8 mouse cellular contexts compared by ENCODE assay signal in the genomic region with DNA sequence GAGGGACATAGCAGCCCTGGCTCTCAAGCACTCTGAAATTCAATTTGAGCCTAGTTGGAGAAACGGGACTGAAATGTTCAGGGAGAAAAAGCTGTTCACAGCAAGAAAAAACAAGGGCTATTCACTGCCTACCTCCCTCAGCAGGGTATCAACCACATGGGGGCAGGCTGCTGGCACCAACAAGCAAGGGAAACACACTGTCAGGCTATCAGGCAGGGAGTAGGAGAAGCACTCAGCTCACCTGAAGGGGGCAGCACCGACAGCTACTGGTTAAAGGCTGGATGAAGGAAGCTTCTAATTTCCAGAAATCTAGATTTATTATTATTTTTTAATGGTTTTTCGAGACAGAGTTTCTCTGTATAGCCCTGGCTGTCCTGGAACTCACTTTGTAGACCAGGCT.
DNase-seq lines count a peak whose midpoint lies in the region; ATAC-seq lines count a peak whose summit lies in the region.
"Had no signal": no experiment of that assay in that cellular context is flagged by ENCODE, and none has a peak within 500 bp of the region (broad histone marks: within the 10 kb centered on the region; RNA-seq: fewer than 3 reads in every experiment).

No protein-coding gene starts in this region.

- no peak overlapping the region for H3K4me3 ChIP-seq in liver, embryonic 11.5 days (ENCODE audit: low read depth, low read length)
- H3K4me3 ChIP-seq: limb, embryonic 15.5 days had no signal

- intact Hi-C loops in heart, postnatal 36 days (cut with DNase I): no loop called here

- DNase-seq in liver: peak; percentile 38
- no peak for DNase-seq in liver, embryonic 11.5 days (ENCODE audit: low spot score)
- peak; percentile 89 for DNase-seq in ZHBTc4 (ENCODE audit: low read depth, low spot score)
- DNase-seq in cerebellum, adult 18-20 months: peak; percentile 62 to 65
- DNase-seq in heart, postnatal 36 days: peak; percentile 61 to 66
- DNase-seq in urinary bladder, postnatal 4 days (ENCODE audit: low spot score in 2 of 2): no peak

- H3K27me3 ChIP-seq in liver, embryonic 11.5 days (replicated peaks; ENCODE audit: control insufficient read depth, insufficient read depth, low read length): no peaks in the 10 kb centered on the region
- H3K27me3 ChIP-seq: limb, embryonic 15.5 days had no signal

- WGBS in liver, embryonic 11.5 days: 53% methylated on average over 3 of the region's 3 CpGs

- H3K27ac ChIP-seq in liver, embryonic 11.5 days (ENCODE audit: low read depth, low read length): no peak overlapping the region
- H3K27ac ChIP-seq: limb, embryonic 15.5 days had no signal

- no peak overlapping the region for H3K9ac ChIP-seq in liver, embryonic 11.5 days (ENCODE audit: low read depth, low read length)
- H3K9ac ChIP-seq: limb, embryonic 15.5 days had no signal

- H3K4me1 ChIP-seq in liver, embryonic 11.5 days (replicated peaks; ENCODE audit: control insufficient read depth, insufficient read depth, low read length): no peaks in the 10 kb centered on the region
- H3K4me1 ChIP-seq: limb, embryonic 15.5 days had no signal

- no peak overlapping the region for H3K4me2 ChIP-seq in liver, embryonic 11.5 days
- H3K4me2 ChIP-seq: limb, embryonic 15.5 days had no signal

- H3K9me3 ChIP-seq in liver, embryonic 11.5 days (ENCODE audit: control insufficient read depth, low read length): no peaks in the 10 kb centered on the region
- H3K9me3 ChIP-seq: limb, embryonic 15.5 days had no signal

- no peak for ATAC-seq in liver, embryonic 11.5 days (replicated peaks; ENCODE audit: low FRiP score)
- ATAC-seq in megakaryocyte-erythroid progenitor cell, adult 5-6 weeks (replicated peaks; ENCODE audit: low FRiP score, low TSS enrichment, poor library complexity, severe bottlenecking): peak; percentile 93

- no peaks in the 10 kb centered on the region for H3K36me3 ChIP-seq in liver, embryonic 11.5 days (ENCODE audit: control insufficient read depth, insufficient read depth, low read length)
- H3K36me3 ChIP-seq: limb, embryonic 15.5 days had no signal

Comparison
In these comparisons a context has a peak if more than half of its experiments do, and no peak if none do; other contexts are left out.
1. DNase-seq: peak in liver (single experiment), ZHBTc4 (single experiment), cerebellum, adult 18-20 months (2 of 2) and heart, postnatal 36 days (2 of 2); none in liver, embryonic 11.5 days (single experiment) and urinary bladder, postnatal 4 days (0 of 2).